Mouse (Mus musculus): ENCODE data around the gene Krt76.

DNA sequence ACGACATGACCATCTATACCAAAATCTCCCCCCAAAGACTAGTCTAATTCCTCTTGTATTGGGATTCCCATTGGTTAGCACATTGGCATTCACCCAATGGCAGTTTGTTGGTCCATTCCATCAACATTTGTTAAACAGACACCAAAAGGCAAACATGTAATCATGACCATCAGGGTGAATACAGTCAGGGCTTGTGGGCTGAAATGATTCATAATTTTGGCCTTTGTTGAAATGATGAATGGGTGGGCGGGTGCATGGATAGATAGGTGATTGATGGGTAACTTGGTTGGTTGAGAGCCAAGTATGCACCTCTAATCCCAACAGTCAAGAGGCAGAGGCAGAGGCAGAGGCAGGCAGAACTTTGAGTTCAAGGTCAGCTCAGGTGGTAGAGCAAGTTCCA, 23.4 kb upstream of the Krt76 start:
- no peak for TF ChIP-seq CTCF (IDR thresholded peaks at IDR 0.05; ENCODE audit: borderline replicate concordance, control insufficient read depth, extremely low read depth, insufficient read depth, low read length, poor library complexity)
- TF ChIP-seq POLR2A (IDR thresholded peaks at IDR 0.05; ENCODE audit: control insufficient read depth, extremely low read depth, insufficient read depth, low read length, poor library complexity) = no peak
